Mouse (Mus musculus) erythroblast, embryonic 14.5 days (primary cell): Measurements from ENCODE around the gene Chrdl2. TPM values are rescaled to one million over a fixed set of nuclear protein-coding genes. Genes with fewer than 3 reads are reported as not detected.
"Not testable (repeated sequence)": the region's sequence is repeated elsewhere in the genome, so short reads cannot be mapped to it uniquely, and the experiment has no call there.

ENCODE experiments used
- H3K27me3 ChIP-seq: 2 replicates; pipeline ENCODE4 v1.6.1; 2012; ENCODE audit warnings: inconsistent platforms; ENCODE audit not compliant: control insufficient read depth
- H3K36me3 ChIP-seq: 2 replicates; pipeline ENCODE4 v1.6.1; 2012; ENCODE audit warnings: mild to moderate bottlenecking, inconsistent platforms; ENCODE audit not compliant: control insufficient read depth
- H3K4me1 ChIP-seq: 2 replicates; pipeline ENCODE4 v1.6.1; 2012; ENCODE audit warnings: inconsistent platforms; ENCODE audit not compliant: control insufficient read depth
- H3K4me3 ChIP-seq: replicated peaks from 2 replicates; pipeline ENCODE3; 2012; ENCODE audit warnings: moderate library complexity, mild to moderate bottlenecking, inconsistent platforms
- H3K9me3 ChIP-seq: 2 replicates; pipeline ENCODE4 v1.6.1; 2012; ENCODE audit warnings: low read length, inconsistent platforms, mixed read lengths; ENCODE audit not compliant: control insufficient read depth
- GATA1 ChIP-seq: IDR thresholded peaks from 2 replicates; pipeline ENCODE4 v1.6.1; 2012; ENCODE audit warnings: low read length, inconsistent platforms, mixed read lengths
- TAL1 ChIP-seq: IDR thresholded peaks from 3 replicates; pipeline ENCODE4 v1.6.1; 2012; ENCODE audit warnings: low read length, inconsistent platforms, mixed read lengths
- polyA plus RNA-seq: library from polyadenylated mRNA; stranded (reverse); fragments of >175 nt; gene quantifications from 2 replicates; pipeline ENCODE4 v1.2.3, GENCODE M21; 2012

The Chrdl2 gene
- polyA plus RNA-seq, 1 experiment: not detected

DNA sequence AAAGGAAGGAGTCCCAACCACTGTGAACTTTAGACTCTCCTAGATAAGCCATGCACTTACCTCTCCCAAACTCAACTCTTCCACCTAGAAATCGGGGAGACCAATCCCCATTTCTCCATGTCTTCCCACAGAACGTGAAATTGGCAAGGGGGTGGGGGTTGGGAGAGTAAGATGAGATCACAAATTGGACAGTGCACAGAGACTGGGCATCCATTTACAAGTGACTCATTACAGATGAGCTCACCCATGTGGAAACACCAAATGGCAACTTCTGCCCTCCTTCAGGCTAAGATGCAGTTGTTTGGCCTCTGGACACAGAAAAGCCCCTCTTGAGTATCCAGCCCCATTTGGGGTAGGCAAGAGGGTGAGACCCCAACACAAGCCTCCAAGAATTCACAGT, 40.5 kb downstream of the Chrdl2 start:
- H3K4me3 ChIP-seq: no peak overlapping the region
- H3K27me3 ChIP-seq: peaks cover 16% of the 10 kb centered on the region
- TF ChIP-seq TAL1 (no peak), GATA1 (no peak)
- H3K36me3 ChIP-seq: no peaks in the 10 kb centered on the region
- H3K9me3 ChIP-seq: no peaks in the 10 kb centered on the region
- H3K4me1 ChIP-seq: no peaks in the 10 kb centered on the region

DNA sequence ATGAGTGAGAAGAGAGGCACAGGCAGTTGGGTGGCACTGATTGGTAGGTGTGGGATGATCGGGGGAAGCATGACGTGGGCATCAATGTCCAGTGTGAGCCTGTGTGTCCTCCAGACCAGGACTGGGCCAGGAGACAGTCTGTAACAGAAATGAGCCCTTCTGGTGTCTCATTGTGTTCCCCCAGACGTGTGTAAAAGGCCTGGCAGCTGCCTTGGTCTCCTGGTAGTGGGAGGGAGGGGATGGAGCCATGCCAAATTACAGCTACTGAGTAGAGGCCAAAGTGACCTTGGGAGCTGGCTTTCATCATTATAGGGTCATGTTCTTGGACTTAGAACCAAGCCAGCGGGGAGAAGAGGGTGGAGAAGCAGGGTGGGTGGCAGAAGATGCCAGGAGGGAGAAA, 45.9 kb downstream of the Chrdl2 start:
- TF ChIP-seq TAL1 (no peak), GATA1 (no peak)
- H3K4me1 ChIP-seq: no peaks in the 10 kb centered on the region
- no peaks in the 10 kb centered on the region for H3K27me3 ChIP-seq
- no peak overlapping the region for H3K4me3 ChIP-seq
- H3K9me3 ChIP-seq: no peaks in the 10 kb centered on the region
- no peaks in the 10 kb centered on the region for H3K36me3 ChIP-seq

DNA sequence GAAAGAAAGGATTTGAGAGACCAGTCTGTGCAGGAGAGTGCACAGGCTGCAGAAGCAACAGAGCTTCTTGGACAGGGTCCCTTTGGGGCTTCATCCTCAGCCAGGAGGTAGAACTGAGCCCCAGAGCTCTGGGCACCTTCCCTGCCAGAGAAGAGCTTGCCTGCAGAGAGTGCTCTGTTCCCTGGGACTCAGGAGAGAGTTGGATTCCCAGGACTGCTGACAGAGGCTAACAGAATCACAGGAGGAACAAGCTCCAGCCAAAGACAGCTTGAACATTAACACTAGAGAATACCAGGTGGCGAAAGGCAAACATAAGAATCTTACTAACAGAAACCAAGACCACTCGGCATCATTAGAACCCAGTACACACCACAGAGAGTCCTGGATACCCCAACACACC, 47.0 kb downstream of the Chrdl2 start:
- H3K9me3 ChIP-seq, H3K4me3 ChIP-seq, H3K27me3 ChIP-seq, H3K4me1 ChIP-seq, H3K36me3 ChIP-seq: not testable (repeated sequence)

DNA sequence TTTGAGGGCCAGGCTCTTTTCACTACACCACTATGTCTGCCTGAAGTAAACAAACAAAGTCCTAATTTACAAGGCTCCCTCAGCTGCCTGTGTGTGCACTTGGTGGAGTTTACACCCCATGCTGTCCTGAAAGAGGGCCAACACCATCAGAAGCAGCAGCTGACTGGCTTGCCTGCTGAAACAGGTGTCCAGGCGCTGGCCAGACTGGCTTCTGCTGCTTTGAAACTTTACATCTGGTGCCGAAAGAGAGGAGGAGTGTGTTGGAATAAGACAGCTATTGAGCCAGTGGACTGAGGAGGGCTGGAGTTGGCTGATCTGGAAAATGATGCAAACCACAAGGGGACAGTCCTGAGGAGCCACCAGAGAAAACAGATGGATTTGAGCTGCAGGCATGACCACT, 68.0 kb downstream of the Chrdl2 start:
- no peak overlapping the region for H3K4me3 ChIP-seq
- peaks cover 34% of the 10 kb centered on the region for H3K36me3 ChIP-seq
- no peaks in the 10 kb centered on the region for H3K9me3 ChIP-seq
- TF ChIP-seq GATA1 (no peak), TAL1 (no peak)
- H3K4me1 ChIP-seq: no peaks in the 10 kb centered on the region
- no peaks in the 10 kb centered on the region for H3K27me3 ChIP-seq

DNA sequence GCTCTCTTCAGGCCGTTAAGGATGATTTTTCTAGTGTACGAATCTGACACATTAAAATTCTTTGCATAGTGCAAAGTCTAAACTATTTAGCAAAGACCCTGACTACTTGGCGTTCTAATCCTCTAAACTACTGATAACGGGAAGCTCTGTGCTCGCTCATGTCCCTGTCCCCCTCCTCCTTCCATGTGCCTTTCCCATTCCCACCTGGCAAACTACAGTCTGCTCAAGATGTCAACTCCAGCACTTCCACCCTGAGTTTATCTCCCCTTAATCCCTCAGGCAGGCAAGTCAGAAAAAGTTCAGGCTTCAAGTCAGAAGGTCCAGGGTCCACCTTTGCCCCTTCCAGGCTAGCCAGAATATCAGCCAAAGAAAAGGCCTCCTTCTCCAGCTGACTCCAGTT, 70.3 kb downstream of the Chrdl2 start:
- TF ChIP-seq TAL1 (no peak), GATA1 (no peak)
- no peaks in the 10 kb centered on the region for H3K4me1 ChIP-seq
- peaks cover 58% of the 10 kb centered on the region for H3K36me3 ChIP-seq
- H3K9me3 ChIP-seq: no peaks in the 10 kb centered on the region
- no peak overlapping the region for H3K4me3 ChIP-seq
- no peaks in the 10 kb centered on the region for H3K27me3 ChIP-seq

DNA sequence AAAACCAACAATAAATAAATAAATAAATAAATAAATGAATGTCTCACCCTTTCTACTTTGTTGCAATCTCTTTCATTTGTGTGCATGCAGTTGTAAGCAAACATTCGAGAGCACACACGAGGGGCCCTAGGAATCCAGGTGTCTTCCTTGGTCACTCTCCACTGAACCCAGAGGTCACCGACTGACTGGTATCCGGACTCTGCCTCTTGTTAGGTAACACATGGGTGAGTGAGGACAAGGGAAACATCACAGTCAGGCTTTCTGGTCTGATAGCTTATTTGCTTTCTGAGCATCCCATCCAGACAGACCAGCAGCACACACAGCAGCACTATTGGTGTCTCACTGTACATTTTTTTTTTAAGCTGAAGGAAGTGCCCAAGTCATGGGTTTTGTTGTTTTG, 71.1 kb downstream of the Chrdl2 start:
- no peak overlapping the region for H3K4me3 ChIP-seq
- H3K27me3 ChIP-seq: no peaks in the 10 kb centered on the region
- no peaks in the 10 kb centered on the region for H3K9me3 ChIP-seq
- peaks cover 66% of the 10 kb centered on the region for H3K36me3 ChIP-seq
- H3K4me1 ChIP-seq: no peaks in the 10 kb centered on the region
- no peak for TF ChIP-seq TAL1
- no peak for TF ChIP-seq GATA1

DNA sequence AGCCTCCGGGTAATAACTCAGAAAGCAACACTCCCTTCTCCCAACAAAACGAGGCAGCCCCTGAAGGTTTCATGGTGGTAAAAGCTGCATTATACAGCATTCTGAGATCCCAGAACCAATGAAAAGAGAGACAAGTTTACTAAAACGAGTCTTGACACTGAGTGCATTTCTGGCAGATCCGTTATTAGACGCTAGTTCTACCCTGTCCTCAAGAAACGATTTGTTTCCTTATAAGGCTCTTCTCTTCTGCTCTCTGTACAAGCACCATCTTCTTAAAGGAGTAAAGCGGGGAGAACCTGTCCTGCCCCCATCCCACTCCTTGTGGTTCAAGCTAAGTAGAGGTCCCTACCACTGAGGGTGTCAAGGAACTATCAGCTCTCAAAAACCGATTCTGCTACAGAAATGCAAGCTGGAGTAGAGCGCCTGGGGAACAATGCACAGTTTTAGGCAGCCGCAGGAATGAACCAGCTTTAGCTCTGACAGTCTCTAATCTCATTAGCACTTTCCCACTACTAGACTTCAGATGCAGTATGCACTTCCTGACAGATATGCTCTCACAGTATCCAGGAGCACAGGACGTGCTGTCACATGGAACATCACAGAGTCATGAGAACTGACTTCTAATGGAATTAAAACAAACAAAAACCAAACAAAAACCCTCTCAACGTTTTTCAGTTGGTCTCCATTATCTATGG, 74.3 kb downstream of the Chrdl2 start:
- Histone ChIP-seq H3K4me3 (no peak overlapping the region), H3K27me3 (no peaks in the 10 kb centered on the region), H3K9me3 (no peaks in the 10 kb centered on the region), H3K4me1 (no peaks in the 10 kb centered on the region), H3K36me3 (peaks cover 93% of the 10 kb centered on the region)
- TF ChIP-seq GATA1 (no peak), TAL1 (no peak)

DNA sequence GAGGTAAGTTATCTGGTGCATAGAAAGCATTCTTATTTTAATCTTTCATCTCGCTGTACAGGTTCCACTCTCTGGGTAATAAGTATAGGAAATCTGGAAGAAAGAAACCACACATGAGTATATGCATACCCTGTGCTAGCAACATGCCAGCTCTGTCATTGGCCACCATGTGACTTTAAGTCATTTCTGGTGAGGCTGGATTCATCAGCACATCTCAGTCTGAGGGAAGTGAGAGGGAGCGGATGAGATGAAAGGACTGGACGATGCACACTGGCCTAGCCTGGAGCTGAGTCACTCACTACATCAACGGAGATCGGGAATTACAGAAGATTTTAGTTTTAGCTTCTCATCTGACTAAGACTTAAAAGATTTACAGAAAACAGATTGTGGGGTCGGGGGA, 76.9 kb downstream of the Chrdl2 start:
- Histone ChIP-seq H3K36me3 (peaks cover 99% of the 10 kb centered on the region), H3K9me3 (no peaks in the 10 kb centered on the region), H3K4me3 (no peak overlapping the region), H3K27me3 (no peaks in the 10 kb centered on the region), H3K4me1 (no peaks in the 10 kb centered on the region)
- TF ChIP-seq GATA1: no peak
- TF ChIP-seq TAL1: no peak

DNA sequence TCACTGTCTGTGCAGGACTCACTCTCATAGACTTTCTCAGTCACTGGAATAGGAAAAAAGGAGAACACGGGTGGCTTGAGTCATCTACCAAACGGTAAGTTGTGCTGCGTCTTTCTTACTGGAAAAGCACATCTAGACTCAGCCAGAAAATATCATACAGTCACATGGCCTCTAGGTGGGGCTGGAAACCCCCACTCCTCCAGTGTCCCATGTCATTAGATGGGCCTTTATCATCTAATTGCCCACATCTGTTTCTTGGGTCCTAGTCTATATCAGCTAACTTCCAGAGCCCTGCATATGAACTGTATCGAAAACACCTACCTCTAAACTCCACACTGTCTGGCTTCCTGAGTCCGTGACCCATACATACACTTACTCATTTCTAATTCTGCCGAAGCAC, 77.8 kb downstream of the Chrdl2 start:
- Histone ChIP-seq H3K9me3 (peaks cover under 1% of the 10 kb centered on the region; the same call in 1 of the 2 replicates), H3K4me1 (no peaks in the 10 kb centered on the region), H3K36me3 (peaks cover 98% of the 10 kb centered on the region), H3K4me3 (no peak overlapping the region), H3K27me3 (no peaks in the 10 kb centered on the region)
- TF ChIP-seq TAL1: no peak
- TF ChIP-seq GATA1: no peak

Other genes with a start within 250 kb of the Chrdl2 start
- not detected in 2 replicates for gene Olfr521, start 242.7 kb upstream of the Chrdl2 start, polyA plus RNA-seq
- 0.39 and 0.51 TPM in 2 replicates for gene Neu3, start 177.8 kb upstream of the Chrdl2 start, polyA plus RNA-seq
- gene Xrra1, start 147.1 kb upstream of the Chrdl2 start, polyA plus RNA-seq: 0.03 TPM in 1 of 2 replicates, not detected in the other
- 2.5 and 5.9 TPM in 2 replicates for gene Spcs2, start 142.7 kb upstream of the Chrdl2 start, polyA plus RNA-seq
- gene Rnf169, start 25.7 kb upstream of the Chrdl2 start, polyA plus RNA-seq: 0.08 and 0.13 TPM in 2 replicates
- 1.2 and 2.9 TPM in 2 replicates for gene Pold3, start 115.4 kb downstream of the Chrdl2 start, polyA plus RNA-seq
- gene Lipt2, start 153.1 kb downstream of the Chrdl2 start, polyA plus RNA-seq: 0.02 and 0.13 TPM in 2 replicates
- not detected in 2 replicates for gene Kcne3, start 170.3 kb downstream of the Chrdl2 start, polyA plus RNA-seq
- 0.49 and 0.81 TPM in 2 replicates for gene Pgm2l1, start 221.2 kb downstream of the Chrdl2 start, polyA plus RNA-seq